Mouse (Mus musculus): ENCODE measurements around the gene Vmn2r12. TPM values are rescaled to one million over a fixed set of nuclear protein-coding genes. Genes with fewer than 3 reads are reported as not detected.

The Vmn2r12 gene
- not detected for polyA plus RNA-seq (2014; fragmentation: Illumina TruSeq; extraction: RNeasy Lipid Tissue Mini Kit (QIAGEN cat#74804); ENCODE audit: low replicate concordance)

DNA sequence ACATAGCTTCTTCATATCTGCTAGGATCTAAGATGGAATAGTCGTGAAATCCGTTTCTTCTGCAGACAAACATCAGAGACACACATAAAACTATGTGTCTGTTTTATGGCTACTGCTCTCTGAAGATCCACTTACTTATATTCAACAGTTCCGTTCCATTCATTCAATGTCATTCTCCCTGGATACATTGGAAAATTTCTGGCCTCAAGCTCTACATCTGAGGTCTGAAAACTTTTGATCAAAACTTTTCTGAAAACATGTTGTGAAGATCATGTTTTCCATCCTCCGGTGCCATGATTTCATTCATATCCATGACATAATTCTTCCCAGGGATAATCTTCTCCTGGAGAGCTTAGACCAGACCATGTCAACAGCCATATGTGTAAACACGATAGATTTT is at the start of gene Vmn2r12:
TSS of gene Vmn2r12 (minus strand) at position 101 of the 400 bp plus-strand sequence.

DNA sequence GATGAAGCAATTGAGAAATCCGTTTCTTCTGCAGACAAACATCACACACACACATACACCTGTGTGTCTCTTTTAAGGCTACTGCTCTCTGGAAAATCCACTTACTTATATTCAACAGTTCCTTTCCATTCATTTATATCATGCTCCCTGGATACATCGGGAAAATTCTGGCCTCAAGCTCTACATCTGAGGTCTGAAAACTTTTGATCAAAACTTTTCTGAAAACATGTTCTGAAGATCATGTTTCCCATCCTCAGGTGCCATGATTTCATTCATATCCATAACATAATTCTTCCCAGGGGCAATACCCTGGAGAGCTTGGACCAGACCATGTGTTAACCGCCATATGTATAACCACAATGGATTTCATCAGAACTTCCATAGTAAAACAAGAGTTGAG is 38.3 kb downstream of the Vmn2r12 start, which contains the start of gene Vmn2r11:
TSS of gene Vmn2r11 (minus strand) at position 101 of the 400 bp plus-strand sequence.

Other genes with a start within 250 kb of the Vmn2r12 start
- gene Vmn2r9, start 245.3 kb downstream of the Vmn2r12 start, polyA plus RNA-seq (2014; fragmentation: Illumina TruSeq; extraction: RNeasy Lipid Tissue Mini Kit (QIAGEN cat#74804); ENCODE audit: low replicate concordance), result not detected
- not detected for gene Vmn2r10, start 91.4 kb downstream of the Vmn2r12 start, polyA plus RNA-seq (2014; fragmentation: Illumina TruSeq; extraction: RNeasy Lipid Tissue Mini Kit (QIAGEN cat#74804); ENCODE audit: low replicate concordance)
- gene Vmn2r11, start 38.4 kb downstream of the Vmn2r12 start, polyA plus RNA-seq (2014; fragmentation: Illumina TruSeq; extraction: RNeasy Lipid Tissue Mini Kit (QIAGEN cat#74804); ENCODE audit: low replicate concordance), result not detected
- gene Vmn2r13, start 94.2 kb upstream of the Vmn2r12 start, polyA plus RNA-seq (2014; fragmentation: Illumina TruSeq; extraction: RNeasy Lipid Tissue Mini Kit (QIAGEN cat#74804); ENCODE audit: low replicate concordance), result not detected
- not detected for gene Vmn2r14, start 126.8 kb upstream of the Vmn2r12 start, polyA plus RNA-seq (2014; fragmentation: Illumina TruSeq; extraction: RNeasy Lipid Tissue Mini Kit (QIAGEN cat#74804); ENCODE audit: low replicate concordance)
- gene Vmn2r15, start 199.7 kb upstream of the Vmn2r12 start, polyA plus RNA-seq (2014; fragmentation: Illumina TruSeq; extraction: RNeasy Lipid Tissue Mini Kit (QIAGEN cat#74804); ENCODE audit: low replicate concordance), result not detected
- gene Vmn2r16, start 232.2 kb upstream of the Vmn2r12 start, polyA plus RNA-seq (2014; fragmentation: Illumina TruSeq; extraction: RNeasy Lipid Tissue Mini Kit (QIAGEN cat#74804); ENCODE audit: low replicate concordance), result not detected